Mouse (Mus musculus) embryonic facial prominence, embryonic 15.5 days (tissue): Measurements from ENCODE around the gene Dgke. TPM values are rescaled to one million over a fixed set of nuclear protein-coding genes. Genes with fewer than 3 reads are reported as not detected.
"Not testable (repeated sequence)": the region's sequence is repeated elsewhere in the genome, so short reads cannot be mapped to it uniquely, and the experiment has no call there.

Experiments
- ATAC-seq: fragments of 200-750 bp; cut with Nextera tagmentation; 2 replicates; pipeline ENCODE4 v1.8.0; 2017; ENCODE audit warnings: low read depth, moderate TSS enrichment; ENCODE audit not compliant: insufficient number of reproducible peaks, low FRiP score, low TSS enrichment
- H3K27ac ChIP-seq: fragments of 300-500 bp; sonication (generic); replicated peaks from 2 replicates; pipeline ENCODE4 v1.5.1; 2015; ENCODE audit warnings: mild to moderate bottlenecking, inconsistent platforms
- H3K27me3 ChIP-seq: fragments of 300-500 bp; sonication (generic); 2 replicates; pipeline ENCODE4 v1.6.1; 2015; ENCODE audit warnings: inconsistent platforms
- H3K36me3 ChIP-seq: fragments of 300-500 bp; sonication (generic); 2 replicates; pipeline ENCODE4 v1.6.1; 2015; ENCODE audit warnings: mild to moderate bottlenecking, inconsistent platforms
- H3K4me1 ChIP-seq: fragments of 300-500 bp; sonication (generic); 2 replicates; pipeline ENCODE4 v1.6.1; 2015; ENCODE audit warnings: inconsistent platforms
- H3K4me2 ChIP-seq: fragments of 300-500 bp; sonication (generic); replicated peaks from 2 replicates; pipeline ENCODE4 v1.6.1; 2015; ENCODE audit warnings: mild to moderate bottlenecking, inconsistent platforms
- H3K4me3 ChIP-seq: fragments of 300-500 bp; sonication (generic); replicated peaks from 2 replicates; pipeline ENCODE4 v1.5.1; 2015; ENCODE audit warnings: mild to moderate bottlenecking, inconsistent platforms
- H3K9ac ChIP-seq: fragments of 300-500 bp; sonication (generic); 2 replicates; pipeline ENCODE4 v1.6.1; 2015; ENCODE audit warnings: inconsistent platforms
- H3K9me3 ChIP-seq: fragments of 300-500 bp; sonication (generic); replicated peaks from 2 replicates; pipeline ENCODE4 v1.6.1; 2016; ENCODE audit warnings: inconsistent platforms
- WGBS: fragments of 180-500 bp; shearing (Covaris S2); methylation state at CpG from one replicate; pipeline ENCODE4 v1.1.7; 2015; 5-methylcytosine and 5-hydroxymethylcytosine counted together
- polyA plus RNA-seq: library from polyadenylated mRNA; unstranded; fragments of >200 nt; fragmentation: Nextera tagmentation; extraction: Ambion mirVana; gene quantifications from 2 replicates; pipeline ENCODE4 v1.2.1, GENCODE M21; 2015

Dgke gene
- 3.8 and 4.0 TPM in 2 replicates for polyA plus RNA-seq

GRCm38 (mm10) chr11:89066750-89067149 is at the start of gene Dgke:
TSS of gene Dgke (minus strand) at chr11:89066850.
- H3K4me3 ChIP-seq: no peak within 1 kb of the TSS
- H3K27ac ChIP-seq: no peak within 1 kb of the TSS
- H3K9ac ChIP-seq: no peak within 1 kb of the TSS
- no peaks in the 10 kb centered on the region for H3K36me3 ChIP-seq
- no peaks in the 10 kb centered on the region for H3K9me3 ChIP-seq
- H3K27me3 ChIP-seq: no peaks in the 10 kb centered on the region
- no peak within 1 kb of the TSS for H3K4me2 ChIP-seq
- ATAC-seq: no peak
- 90% methylated on average over 1 of the region's 1 CpGs for WGBS
- no peaks in the 10 kb centered on the region for H3K4me1 ChIP-seq

GRCm38 (mm10) chr11:89107180-89107807 is 40.6 kb upstream of the Dgke start:
- Histone ChIP-seq H3K9ac (no peak overlapping the region), H3K4me2 (no peak overlapping the region), H3K4me1 (no peaks in the 10 kb centered on the region), H3K27me3 (no peaks in the 10 kb centered on the region), H3K4me3 (no peak overlapping the region), H3K9me3 (no peaks in the 10 kb centered on the region), H3K27ac (no peak overlapping the region), H3K36me3 (no peaks in the 10 kb centered on the region)
- whole genome bisulfite sequencing: 42% methylated on average over 12 of the region's 12 CpGs
- ATAC-seq: no peak

GRCm38 (mm10) chr11:89105823-89106222 is 39.2 kb upstream of the Dgke start:
- no peak overlapping the region for H3K27ac ChIP-seq
- H3K36me3 ChIP-seq: no peaks in the 10 kb centered on the region
- no peak overlapping the region for H3K4me3 ChIP-seq
- H3K9ac ChIP-seq: no peak overlapping the region
- H3K9me3 ChIP-seq: no peaks in the 10 kb centered on the region
- 84% methylated on average over 11 of the region's 11 CpGs for WGBS
- no peak for ATAC-seq
- H3K4me2 ChIP-seq: no peak overlapping the region
- H3K4me1 ChIP-seq: peaks cover 6% of the 10 kb centered on the region; the same call in 1 of the 2 replicates
- no peaks in the 10 kb centered on the region for H3K27me3 ChIP-seq

GRCm38 (mm10) chr11:89105211-89105610 is 38.6 kb upstream of the Dgke start:
- H3K4me3 ChIP-seq: no peak overlapping the region
- ATAC-seq: no peak
- no peaks in the 10 kb centered on the region for H3K9me3 ChIP-seq
- WGBS: 92% methylated on average over 8 of the region's 8 CpGs
- no peak overlapping the region for H3K4me2 ChIP-seq
- H3K9ac ChIP-seq: no peak overlapping the region
- H3K36me3 ChIP-seq: no peaks in the 10 kb centered on the region
- peaks cover 12% of the 10 kb centered on the region; the same call in 1 of the 2 replicates for H3K4me1 ChIP-seq
- H3K27me3 ChIP-seq: no peaks in the 10 kb centered on the region
- H3K27ac ChIP-seq: no peak overlapping the region

GRCm38 (mm10) chr11:89103166-89103565 is 36.5 kb upstream of the Dgke start:
- H3K9ac ChIP-seq: no peak overlapping the region
- no peaks in the 10 kb centered on the region for H3K27me3 ChIP-seq
- no peak overlapping the region for H3K4me3 ChIP-seq
- WGBS: 79% methylated on average over 14 of the region's 14 CpGs
- peaks cover 12% of the 10 kb centered on the region; the same call in 1 of the 2 replicates for H3K4me1 ChIP-seq
- H3K27ac ChIP-seq: no peak overlapping the region
- no peaks in the 10 kb centered on the region for H3K9me3 ChIP-seq
- H3K4me2 ChIP-seq: no peak overlapping the region
- H3K36me3 ChIP-seq: no peaks in the 10 kb centered on the region
- no peak for ATAC-seq

- ATAC-seq: peak; percentile 16; the same call in 1 of the 2 replicates
These were observed 34.2 kb upstream of the Dgke start for GRCm38 (mm10) chr11:89100826-89101321.

GRCm38 (mm10) chr11:89100403-89100802 is 33.8 kb upstream of the Dgke start:
- Histone ChIP-seq H3K27me3 (no peaks in the 10 kb centered on the region), H3K4me2 (peak overlapping the region; percentile 61), H3K36me3 (no peaks in the 10 kb centered on the region), H3K4me3 (peak overlapping the region; percentile 40), H3K27ac (peak overlapping the region; percentile 29; the same call in 1 of the 2 replicates), H3K9me3 (no peaks in the 10 kb centered on the region), H3K4me1 (peaks cover 12% of the 10 kb centered on the region; the same call in 1 of the 2 replicates), H3K9ac (0 out of 2 replicates have a peak overlapping the region, but pooled peaks have one; percentile 21)
- WGBS: 2% methylated on average over 9 of the region's 9 CpGs
- peak; percentile 78 for ATAC-seq

More at GRCm38 (mm10) chr11:89100826-89101321, 34.2 kb upstream of the Dgke start:
- H3K9me3 ChIP-seq: no peaks in the 10 kb centered on the region
- H3K4me1 ChIP-seq: peaks cover 12% of the 10 kb centered on the region; the same call in 1 of the 2 replicates
- peak overlapping the region; percentile 40 for H3K4me3 ChIP-seq
- peak overlapping the region; percentile 29 for H3K27ac ChIP-seq
- H3K27me3 ChIP-seq: no peaks in the 10 kb centered on the region
- 11% methylated on average over 17 of the region's 17 CpGs for WGBS
- H3K4me2 ChIP-seq: peak overlapping the region; percentile 61
- peak overlapping the region; percentile 21 for H3K9ac ChIP-seq
- no peaks in the 10 kb centered on the region for H3K36me3 ChIP-seq

- H3K4me2 ChIP-seq: no peak overlapping the region
- 55% methylated on average over 6 of the region's 6 CpGs for WGBS
- H3K9me3 ChIP-seq: no peaks in the 10 kb centered on the region
- no peaks in the 10 kb centered on the region for H3K36me3 ChIP-seq
- ATAC-seq: no peak
- H3K9ac ChIP-seq: no peak overlapping the region
- H3K4me1 ChIP-seq: peaks cover 12% of the 10 kb centered on the region; the same call in 1 of the 2 replicates
- H3K4me3 ChIP-seq: no peak overlapping the region
- no peak overlapping the region for H3K27ac ChIP-seq
- no peaks in the 10 kb centered on the region for H3K27me3 ChIP-seq
These were observed 32.3 kb upstream of the Dgke start for GRCm38 (mm10) chr11:89098930-89099329.

GRCm38 (mm10) chr11:89098083-89098835 is 31.6 kb upstream of the Dgke start:
- H3K36me3 ChIP-seq: no peaks in the 10 kb centered on the region
- no peak overlapping the region for H3K27ac ChIP-seq
- peaks cover 12% of the 10 kb centered on the region; the same call in 1 of the 2 replicates for H3K4me1 ChIP-seq
- no peak overlapping the region for H3K4me2 ChIP-seq
- H3K9ac ChIP-seq: no peak overlapping the region
- H3K27me3 ChIP-seq: no peaks in the 10 kb centered on the region
- H3K4me3 ChIP-seq: no peak overlapping the region
- ATAC-seq: no peak
- 68% methylated on average over 17 of the region's 17 CpGs for WGBS
- no peaks in the 10 kb centered on the region for H3K9me3 ChIP-seq

- 87% methylated on average over 10 of the region's 10 CpGs for WGBS
- H3K4me2 ChIP-seq: not testable (repeated sequence)
These were observed 30.6 kb upstream of the Dgke start for GRCm38 (mm10) chr11:89097292-89097691.

GRCm38 (mm10) chr11:89095306-89095705 is 28.7 kb upstream of the Dgke start:
- 57% methylated on average over 3 of the region's 3 CpGs for WGBS
- Histone ChIP-seq H3K9me3 (no peaks in the 10 kb centered on the region), H3K27me3 (no peaks in the 10 kb centered on the region), H3K36me3 (no peaks in the 10 kb centered on the region), H3K4me3 (no peak overlapping the region), H3K9ac (no peak overlapping the region), H3K4me1 (0 out of 2 replicates have a peak, but pooled peaks cover 1% of the 10 kb centered on the region), H3K27ac (no peak overlapping the region), H3K4me2 (no peak overlapping the region)
- no peak for ATAC-seq

More at GRCm38 (mm10) chr11:89097292-89097691, 30.6 kb upstream of the Dgke start:
- not testable (repeated sequence) for H3K4me3 ChIP-seq, ATAC-seq, H3K36me3 ChIP-seq, H3K9me3 ChIP-seq, H3K27me3 ChIP-seq, H3K9ac ChIP-seq, H3K27ac ChIP-seq
- peaks cover 12% of the 10 kb centered on the region; the same call in 1 of the 2 replicates for H3K4me1 ChIP-seq
